Mouse (Mus musculus): Measurements from ENCODE around the gene Ppp3r2. TPM values are rescaled to one million over a fixed set of nuclear protein-coding genes. Genes with fewer than 3 reads are reported as not detected.

The Ppp3r2 gene
- polyA plus RNA-seq, 1 experiment from 2014 or later: not detected

DNA sequence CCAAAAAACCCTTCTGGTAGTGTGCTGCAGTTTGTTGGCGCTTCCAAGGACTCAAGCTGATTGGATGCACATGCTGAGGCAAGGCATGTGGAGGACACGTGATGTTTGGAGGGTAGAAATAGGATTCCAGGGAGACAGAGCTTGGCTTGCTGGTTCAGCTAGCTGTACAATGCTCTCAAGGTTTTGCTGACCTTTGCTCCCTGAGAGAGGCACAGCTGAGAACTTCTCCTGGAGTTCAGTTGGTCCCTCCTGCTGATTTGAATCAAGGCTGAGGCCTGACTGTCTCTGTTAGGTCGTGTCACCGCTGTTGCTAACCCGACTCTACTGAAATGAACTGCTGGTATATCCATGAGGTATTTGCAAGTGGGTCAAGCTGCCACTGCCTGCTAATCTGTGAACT lies 52.9 kb downstream of the Ppp3r2 start:
- H3K9ac ChIP-seq (replicated peaks; ENCODE audit: low read length): no peak overlapping the region
- no peak for ATAC-seq (replicated peaks; ENCODE audit: insufficient number of reproducible peaks, low FRiP score, low TSS enrichment, low read depth)
- no peaks in the 10 kb centered on the region for H3K27me3 ChIP-seq (ENCODE audit: control insufficient read depth, insufficient read depth, low read length)

More for the DNA sequence above, 52.9 kb downstream of the Ppp3r2 start:
- H3K4me3 ChIP-seq (ENCODE audit: low read depth, low read length): no peak overlapping the region
- no peak for DNase-seq (ENCODE audit: low spot score)
- no peaks in the 10 kb centered on the region for H3K9me3 ChIP-seq (replicated peaks; ENCODE audit: control insufficient read depth, low read length)
- no peak overlapping the region for H3K27ac ChIP-seq (replicated peaks; ENCODE audit: low read depth, low read length)
- H3K4me1 ChIP-seq (ENCODE audit: control insufficient read depth, insufficient read depth, low read length): no peaks in the 10 kb centered on the region
- no peak overlapping the region for H3K4me2 ChIP-seq (ENCODE audit: low read depth, low read length)
- no peaks in the 10 kb centered on the region for H3K36me3 ChIP-seq (replicated peaks; ENCODE audit: control insufficient read depth, insufficient read depth, low read depth, low read length)
- 74% methylated on average over 5 of the region's 5 CpGs for WGBS

Other genes starting within 250 kb of the Ppp3r2 start
- not detected in 2 replicates for gene Acnat1, start 208.1 kb downstream of the Ppp3r2 start, polyA plus RNA-seq (2014; fragmentation: Nextera tagmentation; extraction: Ambion mirVana)
- not detected in 2 replicates for gene Baat, start 175.5 kb downstream of the Ppp3r2 start, polyA plus RNA-seq (2014; fragmentation: Nextera tagmentation; extraction: Ambion mirVana)
- 107 and 119 TPM in 2 replicates for gene Mrpl50, start 160.9 kb downstream of the Ppp3r2 start, polyA plus RNA-seq (2014; fragmentation: Nextera tagmentation; extraction: Ambion mirVana)
- gene Zfp189, start 160.8 kb downstream of the Ppp3r2 start, polyA plus RNA-seq (2014; fragmentation: Nextera tagmentation; extraction: Ambion mirVana): 14.4 and 14.9 TPM in 2 replicates
- gene Aldob, start 132.5 kb downstream of the Ppp3r2 start, polyA plus RNA-seq (2014; fragmentation: Nextera tagmentation; extraction: Ambion mirVana): not detected in 2 replicates
- gene Tmem246, start 84.1 kb downstream of the Ppp3r2 start, polyA plus RNA-seq (2014; fragmentation: Nextera tagmentation; extraction: Ambion mirVana): 16.1 and 17.6 TPM in 2 replicates
- gene Rnf20, start 50.0 kb downstream of the Ppp3r2 start, polyA plus RNA-seq (2014; fragmentation: Nextera tagmentation; extraction: Ambion mirVana): 70.7 and 77.3 TPM in 2 replicates
- gene Grin3a, start 163.7 kb upstream of the Ppp3r2 start, polyA plus RNA-seq (2014; fragmentation: Nextera tagmentation; extraction: Ambion mirVana): 1.1 and 1.6 TPM in 2 replicates